15 mouse cellular contexts compared by ENCODE assay signal in genomic region chr11:114443444-114443843, GRCm38 (mm10).
A peak's percentile ranks its signal among the peaks of the same experiment; 100 is the strongest.
DNase-seq lines count a peak whose midpoint lies in the region; ATAC-seq lines count a peak whose summit lies in the region.
"Had no signal": no experiment of that assay in that cellular context is flagged by ENCODE, and none has a peak within 500 bp of the region (broad histone marks: within the 10 kb centered on the region; RNA-seq: fewer than 3 reads in every experiment).

No protein-coding gene starts in this region.

- H3K9me3 ChIP-seq in kidney, embryonic 15.5 days (replicated peaks): 0 out of 2 replicates have a peak, but pooled peaks cover 3% of the 10 kb centered on the region
- no peaks in the 10 kb centered on the region for H3K9me3 ChIP-seq in forebrain, embryonic 15.5 days
- H3K9me3 ChIP-seq: liver, embryonic 13.5 days; midbrain, embryonic 13.5 days; neural tube, embryonic 13.5 days had no signal

- H3K4me2 ChIP-seq in kidney, embryonic 15.5 days: no peak overlapping the region
- H3K4me2 ChIP-seq in forebrain, embryonic 15.5 days (replicated peaks): no peak overlapping the region
- H3K4me2 ChIP-seq: liver, embryonic 13.5 days; midbrain, embryonic 13.5 days; neural tube, embryonic 13.5 days had no signal

- H3K4me1 ChIP-seq in kidney, embryonic 15.5 days: peaks cover 39% of the 10 kb centered on the region
- peaks cover 40% of the 10 kb centered on the region for H3K4me1 ChIP-seq in forebrain, embryonic 15.5 days

- ATAC-seq in kidney, embryonic 15.5 days (replicated peaks; ENCODE audit: low FRiP score): no peak
- ATAC-seq in megakaryocyte progenitor cell, adult 5-6 weeks (replicated peaks; ENCODE audit: poor library complexity): peak; percentile 62
- ATAC-seq in megakaryocyte-erythroid progenitor cell, adult 5-6 weeks (replicated peaks; ENCODE audit: low FRiP score, low TSS enrichment, poor library complexity, severe bottlenecking): no peak
- ATAC-seq in forebrain, embryonic 15.5 days (replicated peaks): no peak
- ATAC-seq: CD4-positive, CD25-positive, alpha-beta regulatory T cell, adult 4 months; midbrain, embryonic 13.5 days had no signal

- no peaks in the 10 kb centered on the region for H3K36me3 ChIP-seq in kidney, embryonic 15.5 days
- no peaks in the 10 kb centered on the region for H3K36me3 ChIP-seq in forebrain, embryonic 15.5 days
- H3K36me3 ChIP-seq: liver, embryonic 13.5 days; midbrain, embryonic 13.5 days; neural tube, embryonic 13.5 days had no signal

- H3K27me3 ChIP-seq in kidney, embryonic 15.5 days: peaks cover 6% of the 10 kb centered on the region; the same call in 1 of the 2 replicates
- no peaks in the 10 kb centered on the region for H3K27me3 ChIP-seq in forebrain, embryonic 15.5 days
- H3K27me3 ChIP-seq: liver, embryonic 13.5 days had no signal

- no peak overlapping the region for H3K9ac ChIP-seq in kidney, embryonic 15.5 days
- H3K9ac ChIP-seq in forebrain, embryonic 15.5 days (replicated peaks): no peak overlapping the region
- H3K9ac ChIP-seq: liver, embryonic 13.5 days; midbrain, embryonic 13.5 days; neural tube, embryonic 13.5 days had no signal

- H3K4me3 ChIP-seq in kidney, embryonic 15.5 days (replicated peaks): no peak overlapping the region
- H3K4me3 ChIP-seq in forebrain, embryonic 15.5 days: no peak overlapping the region
- H3K4me3 ChIP-seq: erythroblast, embryonic 14.5 days; liver, embryonic 13.5 days; midbrain, embryonic 13.5 days; neural tube, embryonic 13.5 days had no signal

- peak; percentile 25 for DNase-seq in kidney, adult 9 months
- peak; percentile 24 to 44 for DNase-seq in adrenal gland, postnatal 36 days
- peak; percentile 9 for DNase-seq in kidney, postnatal 14 days
- DNase-seq in right cerebral cortex, postnatal 10 days (ENCODE audit: low spot score in 2 of 2): no peak
- DNase-seq: liver, embryonic 13.5 days; thymus, adult 18-20 months had no signal

- no peak overlapping the region for H3K27ac ChIP-seq in kidney, embryonic 15.5 days
- no peak overlapping the region for H3K27ac ChIP-seq in forebrain, embryonic 15.5 days (replicated peaks)
- H3K27ac ChIP-seq: kidney, postnatal 0 days; liver, embryonic 13.5 days; midbrain, embryonic 13.5 days; neural tube, embryonic 13.5 days had no signal

- WGBS in kidney, embryonic 15.5 days: 48% methylated on average over 5 of the region's 5 CpGs
- WGBS in forebrain, embryonic 15.5 days: 67% methylated on average over 5 of the region's 5 CpGs

Comparison
In these comparisons a context has a peak if more than half of its experiments do, and no peak if none do; other contexts are left out.
1. DNase-seq: peak in kidney, adult 9 months (single experiment), adrenal gland, postnatal 36 days (2 of 2) and kidney, postnatal 14 days (single experiment); none in right cerebral cortex, postnatal 10 days (0 of 2).